Comparison of ENCODE assay signal across 11 mouse cellular contexts in the genomic region with DNA sequence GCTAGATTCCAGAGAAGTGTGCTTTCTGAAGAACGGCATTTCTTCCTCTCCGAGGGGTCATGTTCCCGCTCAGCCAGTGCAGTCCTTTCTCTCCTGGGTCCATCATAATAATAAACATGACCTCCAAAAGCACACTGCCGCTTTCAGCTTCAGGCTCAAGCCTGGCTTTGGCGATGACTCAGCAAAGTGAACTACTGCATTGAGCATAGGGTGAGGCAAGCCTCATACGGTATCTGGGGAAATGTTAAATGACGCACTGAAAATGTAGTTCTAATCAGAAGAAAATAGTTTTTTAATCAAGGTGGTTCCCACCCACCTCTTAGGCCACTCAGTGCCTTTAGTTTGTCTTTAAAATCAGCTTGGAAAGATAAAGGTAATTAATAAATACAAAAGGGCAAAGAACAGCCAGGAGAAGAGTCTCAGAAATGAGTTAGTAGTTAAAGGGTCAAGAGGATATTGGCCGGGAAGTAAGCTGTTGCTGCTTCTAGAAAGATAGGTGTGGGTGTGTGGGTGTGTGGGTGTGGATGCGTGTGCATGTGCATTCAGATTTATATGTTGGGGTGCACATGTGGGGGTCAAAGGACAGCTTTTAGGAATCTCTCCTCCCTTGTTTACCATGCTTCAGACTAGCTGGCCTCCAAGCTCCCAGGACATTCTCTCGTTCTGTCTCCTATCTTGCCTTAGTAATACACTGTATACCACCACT. TPM values are rescaled to one million over a fixed set of nuclear protein-coding genes. Genes with fewer than 3 reads are reported as not detected.
DNase-seq lines count a peak whose midpoint lies in the region; ATAC-seq and TF ChIP-seq lines count a peak whose summit lies in the region.
"Had no signal": no experiment of that assay in that cellular context is flagged by ENCODE, and none has a peak within 500 bp of the region (broad histone marks: within the 10 kb centered on the region; RNA-seq: fewer than 3 reads in every experiment).

No protein-coding gene starts in this region.

- H3ac ChIP-seq in myocyte (ENCODE audit: control insufficient read depth, insufficient read length) = no peak overlapping the region

- peaks cover under 1% of the 10 kb centered on the region; the same call in 1 of the 2 replicates for H3K4me1 ChIP-seq in hindbrain, embryonic 16.5 days (ENCODE audit: control insufficient read depth, insufficient read depth, low read depth, low read length)

- TF ChIP-seq POLR2A in myocyte (IDR thresholded peaks at IDR 0.05; ENCODE audit: insufficient read length, low read depth) = no peak

- DNase-seq in adrenal gland, postnatal 10 days = peak; percentile 37
- no peak for DNase-seq in adrenal gland, postnatal 4 days (ENCODE audit: low spot score in 2 of 2)
- DNase-seq in adrenal gland, postnatal 25 days = peak; percentile 45
- DNase-seq in cerebellum, postnatal 25 days = no peak
- DNase-seq in cerebellum, adult 11-12 months = no peak
- DNase-seq: kidney, adult 9 months; right cerebral cortex, postnatal 25 days had no signal

- peak overlapping the region; percentile 38 for H3K4me2 ChIP-seq in myocyte (ENCODE audit: low read depth)
- H3K4me2 ChIP-seq in hindbrain, embryonic 16.5 days (ENCODE audit: low read length) = no peak overlapping the region
- H3K4me2 ChIP-seq: limb, embryonic 13.5 days had no signal

- no peaks in the 10 kb centered on the region for H3K27me3 ChIP-seq in myocyte (ENCODE audit: control insufficient read depth, insufficient read depth, insufficient read length)
- 0 out of 2 replicates have a peak, but pooled peaks cover 2% of the 10 kb centered on the region for H3K27me3 ChIP-seq in hindbrain, embryonic 16.5 days (replicated peaks; ENCODE audit: control insufficient read depth, insufficient read depth, low read length)

- no peak overlapping the region for H3K27ac ChIP-seq in hindbrain, embryonic 16.5 days (ENCODE audit: low read depth, low read length)
- H3K27ac ChIP-seq: limb, embryonic 13.5 days had no signal

- peak; percentile 77 to 90 for ATAC-seq in hematopoietic stem cell, adult 5-6 weeks (replicated peaks in 1 of 2; ENCODE audit: insufficient read depth in 1 of 2, low FRiP score in 2 of 2, low TSS enrichment in 1 of 2, low read depth in 1 of 2, poor library complexity in 2 of 2, severe bottlenecking in 2 of 2)
- no peak for ATAC-seq in hindbrain, embryonic 16.5 days

- WGBS in hindbrain, embryonic 16.5 days = 74% methylated on average over 10 of the region's 10 CpGs

- no peaks in the 10 kb centered on the region for H3K36me3 ChIP-seq in myocyte (ENCODE audit: control insufficient read depth, insufficient read depth)
- no peaks in the 10 kb centered on the region for H3K36me3 ChIP-seq in hindbrain, embryonic 16.5 days (ENCODE audit: control insufficient read depth, insufficient read depth, low read length)
- H3K36me3 ChIP-seq: limb, embryonic 13.5 days had no signal

- H3K9me3 ChIP-seq in hindbrain, embryonic 16.5 days (ENCODE audit: control insufficient read depth, low read length) = no peaks in the 10 kb centered on the region; the same call in 1 of the 2 replicates

- H3K9ac ChIP-seq in hindbrain, embryonic 16.5 days (ENCODE audit: low read depth, low read length) = no peak overlapping the region
- H3K9ac ChIP-seq: limb, embryonic 13.5 days had no signal

- H3K4me3 ChIP-seq in myocyte = no peak overlapping the region
- no peak overlapping the region for H3K4me3 ChIP-seq in hindbrain, embryonic 16.5 days (ENCODE audit: low read length)
- H3K4me3 ChIP-seq: limb, embryonic 13.5 days had no signal

- no peaks in the 10 kb centered on the region for H3K79me2 ChIP-seq in myocyte (ENCODE audit: control insufficient read depth, insufficient read depth)

TF ChIP-seq in myocyte, 11 proteins besides CTCF, POLR2A, EP300 and RAD21:
- no peak for TF ChIP-seq REST (IDR thresholded peaks at IDR 0.05; ENCODE audit: insufficient read depth, insufficient read length)
- no peak for TF ChIP-seq TCF12 (IDR thresholded peaks at IDR 0.05; ENCODE audit: insufficient read depth, poor library complexity, severe bottlenecking)
- TF ChIP-seq TCF3 (IDR thresholded peaks at IDR 0.05; ENCODE audit: insufficient read length, low read depth) = no peak
- no peak for TF ChIP-seq SRF (IDR thresholded peaks at IDR 0.05; ENCODE audit: control insufficient read depth, insufficient read length, low read depth)
- no peak for TF ChIP-seq POLR2AphosphoS2 (IDR thresholded peaks at IDR 0.05; ENCODE audit: insufficient read length, low read depth)
- no peak for TF ChIP-seq CEBPB (IDR thresholded peaks at IDR 0.05; ENCODE audit: insufficient read depth, poor library complexity, severe bottlenecking)
- TF ChIP-seq MYOD1 (IDR thresholded peaks at IDR 0.05; ENCODE audit: control insufficient read depth in 1 of 3, insufficient read length in 2 of 3, low read depth in 2 of 3) = no peak
- TF ChIP-seq E2F4 (IDR thresholded peaks at IDR 0.05; ENCODE audit: insufficient read depth) = no peak
- no peak for TF ChIP-seq USF1 (IDR thresholded peaks at IDR 0.05; ENCODE audit: low read depth)
- no peak for TF ChIP-seq MAX (IDR thresholded peaks at IDR 0.05; ENCODE audit: low read depth)
- no peak for TF ChIP-seq MYOG (IDR thresholded peaks at IDR 0.05; ENCODE audit: control insufficient read depth in 1 of 3, insufficient read depth in 1 of 3, insufficient read length in 2 of 3, low read depth in 2 of 3)
TF ChIP-seq in myocyte: peak in this region for 0.

RNA-seq across cellular contexts. Expression of gene Htatip2, which starts 5.2 kb away (rescaled TPM):
- total RNA-seq in adrenal gland, postnatal 10 days (2021) = 10 to 100 TPM; 16.1 to 17.7 TPM
- total RNA-seq in adrenal gland, postnatal 4 days (2021) = 10 to 100 TPM; 21.1 to 21.2 TPM
- total RNA-seq in adrenal gland, postnatal 25 days (2021) = 36.6 and 42.5 TPM in 2 replicates
- 7.7 and 15.0 TPM in 2 replicates for total RNA-seq in hematopoietic stem cell, adult 5-6 weeks (2017)
- 2.9 TPM for polyA plus RNA-seq in myocyte (2012; fragmentation: generic; extraction: Trizol)
- polyA plus RNA-seq in hindbrain, embryonic 16.5 days (2015; fragmentation: Nextera tagmentation; extraction: Ambion mirVana) = 4.2 and 5.2 TPM in 2 replicates

RNA-seq across cellular contexts. Expression of gene Prmt3, which starts 14.0 kb away (rescaled TPM):
- 10 to 100 TPM; 23.2 to 26.7 TPM for total RNA-seq in adrenal gland, postnatal 10 days (2021)
- 10 to 100 TPM; 39.4 to 41.1 TPM for total RNA-seq in adrenal gland, postnatal 4 days (2021)
- 34.1 and 38.4 TPM in 2 replicates for total RNA-seq in adrenal gland, postnatal 25 days (2021)
- 82.0 and 83.4 TPM in 2 replicates for total RNA-seq in hematopoietic stem cell, adult 5-6 weeks (2017)
- 20.3 TPM for polyA plus RNA-seq in myocyte (2012; fragmentation: generic; extraction: Trizol)
- 44.9 and 50.0 TPM in 2 replicates for polyA plus RNA-seq in hindbrain, embryonic 16.5 days (2015; fragmentation: Nextera tagmentation; extraction: Ambion mirVana)

Comparison
In these comparisons a context has a peak if more than half of its experiments do, and no peak if none do; other contexts are left out.
1. DNase-seq: peak in adrenal gland, postnatal 10 days (single experiment) and adrenal gland, postnatal 25 days (single experiment); none in adrenal gland, postnatal 4 days (0 of 2), cerebellum, postnatal 25 days (0 of 2) and cerebellum, adult 11-12 months (single experiment).